Mouse (Mus musculus): ENCODE data around the gene Flnb.

Gene Flnb

DNA sequence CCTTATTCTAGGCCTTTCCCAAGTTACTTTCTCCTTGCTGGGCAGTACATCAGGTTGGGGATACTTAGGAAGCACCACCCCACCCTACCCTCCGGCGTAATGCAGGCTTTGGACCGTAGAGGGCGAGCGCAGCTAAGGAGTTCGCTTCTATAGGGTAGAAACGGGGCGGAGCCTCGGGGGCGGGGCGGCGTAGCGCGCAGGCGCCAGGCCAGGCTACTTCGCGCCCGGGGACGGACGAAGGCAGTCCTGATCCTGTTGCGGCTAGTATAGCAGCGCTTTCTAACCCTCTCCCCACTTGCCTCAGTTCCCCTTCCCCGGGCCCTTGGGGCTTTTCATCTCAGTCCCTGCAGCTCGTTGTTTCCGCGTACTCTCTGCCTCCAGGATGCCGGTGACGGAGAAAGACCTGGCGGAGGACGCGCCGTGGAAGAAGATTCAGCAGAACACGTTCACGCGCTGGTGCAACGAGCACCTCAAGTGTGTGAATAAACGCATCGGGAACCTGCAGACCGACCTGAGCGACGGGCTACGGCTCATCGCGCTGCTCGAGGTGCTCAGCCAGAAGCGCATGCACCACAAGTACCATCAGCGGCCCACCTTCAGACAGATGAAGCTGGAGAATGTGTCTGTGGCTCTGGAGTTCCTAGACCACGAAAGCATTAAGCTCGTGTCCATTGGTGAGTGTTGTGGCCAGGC lies at the start of gene Flnb:
Flnb (plus strand) TSS at position 188 of the 693 bp plus-strand sequence.
- peak; percentile 16 for DNase-seq (ENCODE audit: low read depth, low spot score)

DNA sequence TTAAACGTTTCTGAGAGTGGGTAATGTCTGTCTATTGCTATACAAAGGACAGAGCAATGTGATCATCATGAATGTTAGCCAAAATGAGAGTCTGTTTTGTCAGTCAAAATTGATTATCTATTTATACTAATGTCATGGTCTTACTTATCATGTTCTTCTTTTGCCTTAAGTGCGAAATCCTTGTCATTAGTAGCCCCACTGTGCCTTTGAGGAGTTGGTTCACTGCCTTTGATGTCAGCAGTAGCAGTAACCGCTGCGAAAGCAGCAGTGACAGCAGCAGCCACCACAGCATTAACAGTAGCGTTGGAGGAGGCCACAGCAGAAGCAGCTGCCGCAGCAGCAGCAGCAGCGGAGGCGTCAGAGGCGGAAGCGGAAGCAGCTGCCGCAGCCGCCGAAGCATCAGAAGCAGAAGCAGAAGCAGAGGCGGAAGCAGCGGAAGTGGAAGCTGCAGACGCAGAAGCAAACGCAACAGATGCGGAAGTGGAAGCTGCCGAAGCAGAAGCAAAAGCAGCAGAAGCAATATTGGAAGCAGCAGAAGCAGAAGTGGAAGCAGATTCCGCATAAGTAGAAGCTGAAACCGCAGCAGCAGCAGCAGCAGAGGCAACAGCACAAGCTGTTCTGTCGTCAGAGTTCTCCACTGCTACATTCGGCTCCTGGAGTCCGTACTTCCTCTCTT lies 43.9 kb upstream of the Flnb start:
- no peak for DNase-seq (ENCODE audit: low read depth, low spot score)

DNA sequence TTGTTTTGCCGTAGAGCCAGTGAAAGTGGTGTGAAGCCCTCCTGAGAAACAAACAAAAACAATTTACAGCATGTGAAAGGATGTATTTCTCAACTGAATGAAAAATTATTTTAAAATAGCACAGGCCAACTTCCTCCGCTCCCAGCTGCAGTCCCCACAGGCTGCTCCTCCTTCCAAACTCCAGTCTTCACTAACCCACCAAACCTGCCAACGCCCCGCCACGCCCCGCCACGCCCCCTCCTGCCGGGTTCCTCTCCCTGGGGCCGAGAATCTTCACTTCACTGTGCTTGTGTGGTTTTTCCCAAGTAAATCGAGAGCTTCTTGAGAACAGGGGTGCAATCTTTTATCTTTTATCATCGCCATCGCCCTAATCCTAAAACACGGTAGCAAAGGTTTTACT lies 31.7 kb upstream of the Flnb start:
- no peak for DNase-seq (ENCODE audit: low read depth, low spot score)

DNA sequence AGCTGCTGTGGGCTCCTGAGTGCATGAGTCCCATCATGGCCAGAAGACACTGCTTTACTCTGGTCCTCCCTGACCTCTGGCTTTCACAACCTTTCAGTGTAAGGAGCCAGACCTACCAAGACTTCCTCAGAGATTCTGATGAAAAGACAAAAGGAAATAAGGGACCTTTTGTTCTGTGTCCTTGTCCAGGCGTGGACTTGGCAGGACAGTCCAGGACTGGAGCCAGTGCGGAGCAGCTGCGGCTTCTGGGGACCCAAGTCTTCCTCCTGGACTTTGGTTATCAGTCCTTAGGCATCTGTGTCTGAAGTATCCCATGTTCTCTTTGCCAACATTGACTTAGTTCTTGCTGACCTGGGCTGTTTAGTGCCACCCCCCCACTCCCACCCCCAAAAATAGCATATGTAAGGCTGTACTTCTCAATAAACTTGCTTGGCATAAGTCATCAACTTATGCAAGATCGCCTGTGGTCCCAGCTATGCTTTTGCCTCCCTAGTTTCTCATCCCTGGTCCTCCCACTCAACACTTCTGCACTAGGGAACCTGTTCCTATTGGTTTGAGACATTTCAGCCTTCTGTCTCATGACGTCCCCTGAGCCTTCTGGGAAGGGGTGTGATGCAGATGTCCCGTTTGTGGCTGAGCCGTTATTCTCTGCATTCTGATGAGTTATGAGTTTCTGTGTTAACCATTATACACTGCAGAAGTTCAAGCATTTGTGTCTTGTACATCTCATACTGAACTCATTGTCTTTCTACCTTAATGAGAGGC lies 28.3 kb upstream of the Flnb start:
- no peak for DNase-seq (ENCODE audit: low read depth, low spot score)

DNA sequence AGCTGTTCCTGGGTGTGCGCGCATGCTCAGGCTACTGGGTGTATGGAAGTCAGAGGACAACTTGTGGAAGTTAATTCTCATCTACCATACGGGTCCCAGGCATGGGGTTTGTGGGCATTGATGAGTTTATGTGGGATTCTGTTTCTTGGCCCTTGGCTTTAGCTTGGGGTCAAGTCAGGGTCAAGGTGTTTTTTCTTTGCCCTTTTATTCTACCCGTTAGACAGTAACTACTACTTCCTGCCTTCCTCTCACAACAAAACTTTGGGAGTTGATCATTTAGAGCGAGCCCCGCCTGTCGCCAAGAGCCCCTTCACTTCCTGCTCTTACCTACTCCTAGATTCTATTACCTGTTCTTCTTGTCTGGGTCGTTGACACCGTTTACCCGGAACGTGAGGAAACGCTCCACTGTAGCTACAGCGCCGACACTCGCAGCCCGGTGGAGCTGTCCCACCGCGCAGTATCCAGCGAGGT lies 26.7 kb upstream of the Flnb start:
- no peak for DNase-seq (ENCODE audit: low read depth, low spot score)

DNA sequence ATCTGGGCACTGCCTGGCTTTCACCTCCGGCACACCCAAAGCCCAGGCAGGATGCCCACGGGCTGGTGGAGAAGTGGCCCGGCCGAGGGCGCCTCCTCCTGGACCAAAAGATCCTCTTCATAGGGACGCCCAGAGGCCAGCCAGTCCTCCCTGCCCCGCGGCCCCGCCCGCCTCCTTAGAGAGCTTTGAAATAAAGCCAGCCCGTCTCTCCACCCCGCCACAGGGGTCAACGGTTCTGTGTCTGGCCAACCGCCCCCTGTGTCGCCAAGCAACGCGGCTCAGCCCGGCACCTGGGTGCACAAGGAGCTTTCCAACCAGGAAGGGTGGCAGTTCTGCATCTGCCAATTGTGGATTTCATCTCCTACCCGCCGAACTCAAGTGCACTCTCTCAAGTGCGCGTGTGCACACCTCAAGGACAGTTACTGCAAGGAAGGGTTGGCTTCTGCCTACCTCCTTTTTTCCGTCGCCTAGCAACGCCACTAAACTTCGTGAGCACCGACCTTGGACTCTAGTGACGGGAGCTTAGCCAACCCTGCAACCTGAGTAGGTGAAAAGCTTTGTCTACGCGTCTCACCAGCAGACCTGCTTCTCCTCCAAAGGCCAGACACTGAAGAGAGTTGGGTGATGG lies 26.1 kb upstream of the Flnb start, which contains the start of gene Gm26661:
Gm26661 (plus strand) TSS at position 56 of the 628 bp plus-strand sequence.
- no peak for DNase-seq (ENCODE audit: low read depth, low spot score)

DNA sequence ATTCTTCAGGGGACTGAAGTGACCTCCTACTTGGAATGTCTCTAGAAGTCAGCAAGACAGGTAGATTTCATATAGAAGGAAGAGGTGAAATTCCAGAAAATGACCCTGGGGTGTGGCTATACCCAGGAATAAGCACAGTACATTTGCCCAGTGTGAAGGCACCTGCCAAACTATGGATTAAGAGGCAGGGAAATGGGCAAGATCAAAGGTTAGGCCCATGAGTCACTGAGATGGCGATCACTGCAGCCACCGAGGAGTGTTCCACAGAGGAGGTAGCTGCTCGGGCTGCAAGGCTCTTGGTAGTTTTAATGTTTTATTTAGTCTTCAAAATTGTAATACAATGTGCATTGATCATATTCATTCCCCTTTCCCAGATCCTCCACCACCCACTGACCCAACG lies 21.8 kb upstream of the Flnb start:
- DNase-seq (ENCODE audit: low read depth, low spot score), result no peak

DNA sequence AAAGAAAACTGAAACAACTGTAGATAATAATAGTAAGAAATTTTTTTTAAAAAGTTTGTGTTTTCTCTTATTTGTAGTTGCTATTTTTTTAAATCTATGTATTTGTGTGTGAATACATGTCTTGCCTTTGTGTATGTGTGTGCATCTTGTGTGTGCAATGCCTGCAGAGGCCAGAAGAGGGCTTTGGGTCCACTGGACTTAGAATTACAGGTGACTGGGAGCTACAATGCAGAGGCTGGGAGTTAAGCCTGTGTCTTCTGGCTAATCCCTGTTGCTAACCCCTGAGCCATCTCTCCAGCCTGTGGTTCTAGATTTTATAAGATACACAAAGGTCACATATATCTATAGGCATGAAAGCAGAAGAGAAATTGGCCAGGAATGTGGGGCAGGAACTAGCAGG lies 17.1 kb upstream of the Flnb start:
- no peak for DNase-seq (ENCODE audit: low read depth, low spot score)

DNA sequence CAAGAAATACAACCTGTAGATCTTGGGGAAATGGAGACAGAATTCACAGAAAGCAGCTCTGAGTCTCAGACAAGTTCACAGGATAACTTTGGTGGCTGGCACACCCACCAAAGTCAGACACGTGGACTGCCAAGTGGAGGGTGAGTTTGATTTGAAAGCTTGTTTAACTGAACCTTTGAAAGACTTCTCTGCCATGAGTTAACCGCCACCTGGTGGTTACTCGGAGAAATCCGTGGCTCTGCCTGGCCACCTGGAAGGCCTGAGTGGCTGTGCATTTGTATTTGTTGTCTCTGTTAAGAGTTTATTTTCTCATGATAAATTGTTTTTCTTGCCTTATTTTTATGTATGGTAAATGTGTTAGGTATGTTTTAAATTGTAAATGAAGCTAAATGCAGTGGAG lies 15.9 kb upstream of the Flnb start:
- DNase-seq (ENCODE audit: low read depth, low spot score), result no peak

DNA sequence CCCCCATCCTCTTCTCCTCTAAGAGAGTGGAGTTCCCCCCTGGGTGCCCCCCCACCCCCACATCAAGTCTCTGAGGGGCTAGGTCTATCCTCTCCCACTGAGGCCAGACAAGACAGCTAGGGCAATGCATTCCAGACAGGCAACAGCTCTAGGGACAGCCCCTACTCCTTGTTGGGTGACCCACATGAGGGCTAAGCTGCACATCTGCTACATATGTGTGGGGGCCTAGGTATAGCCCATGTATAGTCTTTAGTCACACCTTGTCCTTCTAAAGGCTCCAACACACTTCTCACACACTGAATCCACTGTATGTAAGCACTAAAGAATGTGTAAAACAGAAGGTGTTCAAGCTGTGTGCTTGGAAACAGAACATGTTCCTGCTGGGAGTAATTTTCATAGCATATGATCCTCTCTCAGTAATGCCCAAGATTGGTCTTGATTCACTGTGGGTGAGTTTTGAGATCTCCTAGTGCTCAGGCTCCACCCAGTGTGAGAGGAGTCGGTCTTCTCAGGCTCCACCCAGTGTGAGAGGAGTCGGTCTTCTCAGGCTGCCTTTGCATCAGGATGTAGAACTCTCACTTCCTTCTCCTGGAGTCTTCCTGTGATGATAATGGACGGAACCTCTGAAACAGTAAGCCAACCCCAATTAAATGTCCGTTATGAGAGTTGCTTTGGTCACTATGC lies 13.7 kb upstream of the Flnb start:
- DNase-seq (ENCODE audit: low read depth, low spot score), result no peak

DNA sequence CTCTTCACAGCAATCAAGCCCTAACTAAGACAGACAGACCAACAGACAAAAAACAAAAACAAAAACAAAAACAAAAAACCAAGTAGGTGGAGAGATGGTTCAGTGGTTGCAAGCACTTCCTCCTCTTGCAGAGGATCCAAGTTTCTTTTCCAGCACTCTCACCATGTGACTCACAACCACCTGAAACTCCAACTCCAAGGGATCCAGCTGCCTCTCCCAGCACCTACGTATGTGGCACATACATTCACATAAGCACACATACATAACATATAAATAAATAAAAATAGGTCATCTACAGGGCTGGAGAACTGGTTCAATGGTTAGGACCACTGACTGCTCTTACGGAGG lies 13.2 kb upstream of the Flnb start:
- DNase-seq (ENCODE audit: low read depth, low spot score), result no peak

DNA sequence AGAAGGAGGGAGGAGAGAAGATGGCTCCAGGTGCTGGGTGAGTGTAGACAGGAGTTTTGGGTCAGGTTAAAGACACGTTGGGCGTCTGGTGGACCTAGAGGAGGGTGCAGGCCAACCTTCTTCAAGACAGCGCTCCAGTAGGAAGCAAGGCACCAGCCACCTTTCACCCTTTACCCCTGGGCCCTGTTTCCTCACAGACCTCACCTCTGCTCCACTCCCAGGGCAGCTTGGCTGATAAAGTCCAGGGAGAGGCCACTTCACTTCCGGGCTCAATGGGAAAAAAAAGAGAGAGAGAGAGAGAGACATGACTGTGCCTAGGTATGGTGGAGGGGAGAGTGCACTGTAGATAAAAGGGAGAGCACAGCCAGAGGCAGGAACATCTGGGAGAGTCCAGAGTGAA lies 10.0 kb upstream of the Flnb start:
- DNase-seq (ENCODE audit: low read depth, low spot score), result no peak

DNA sequence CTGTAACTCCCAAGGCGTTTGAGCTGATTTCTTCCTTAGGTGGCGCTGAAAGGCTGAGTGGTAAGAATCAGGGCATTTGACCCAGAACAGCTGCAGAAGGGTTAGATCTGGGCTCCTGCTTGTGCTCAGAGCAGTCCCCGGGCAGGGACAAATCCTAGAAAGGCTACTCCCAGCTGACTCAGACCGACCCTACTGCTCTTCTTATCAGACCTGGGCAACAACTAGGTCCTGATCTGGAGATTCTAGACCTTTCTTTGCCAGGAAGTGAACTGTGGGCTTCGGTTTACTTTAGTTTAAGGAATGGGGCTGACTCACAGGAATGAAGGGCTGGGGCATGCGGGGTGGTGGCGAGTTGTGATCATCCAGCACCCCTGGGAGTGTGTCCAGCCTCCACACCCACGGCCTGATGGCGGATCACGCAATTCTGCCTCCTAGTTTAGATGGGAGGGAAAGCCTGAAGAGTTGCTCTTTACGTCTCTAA lies 9.2 kb upstream of the Flnb start:
- DNase-seq (ENCODE audit: low read depth, low spot score), result no peak

DNA sequence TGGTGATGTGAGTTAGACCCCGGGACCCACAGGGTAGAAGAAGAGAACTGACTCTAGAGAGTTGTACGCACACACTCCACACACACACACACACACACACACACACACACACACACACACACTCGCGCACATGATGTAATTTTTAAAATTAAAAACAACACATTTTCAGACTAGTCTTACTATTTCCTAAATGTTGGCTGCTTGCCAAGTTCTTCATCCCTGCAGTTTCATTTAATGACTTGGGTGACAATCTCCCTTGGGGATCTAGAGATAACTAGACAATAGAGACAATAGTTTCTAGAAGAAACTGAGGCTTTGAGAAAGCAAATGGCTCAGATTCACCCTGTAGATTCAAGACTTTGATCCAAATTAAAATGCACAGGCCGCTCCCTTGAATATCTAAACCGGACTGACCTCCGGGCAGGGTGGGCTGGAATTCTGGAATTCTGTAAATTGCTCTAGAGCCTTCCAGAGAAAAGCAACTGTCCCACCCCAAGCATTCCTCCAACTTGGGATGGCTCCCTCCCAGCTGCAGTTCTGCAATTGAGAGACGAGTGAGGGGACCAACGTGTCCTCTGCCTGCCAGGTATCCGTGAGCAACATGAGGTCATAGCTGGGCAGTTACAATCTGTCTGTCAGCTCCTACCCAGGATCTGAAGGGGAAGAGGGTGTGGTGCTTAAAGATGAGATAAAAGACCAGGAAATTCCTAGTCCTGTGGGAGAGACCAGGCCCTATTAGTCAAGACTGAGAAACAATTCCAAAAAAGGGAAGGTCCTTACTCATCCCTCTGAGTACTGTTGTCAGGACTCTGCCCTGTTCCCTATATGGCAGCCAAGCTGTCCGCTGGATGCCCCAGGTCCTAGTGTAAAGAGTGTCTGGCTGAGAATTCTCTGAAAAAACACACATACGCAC lies 8.5 kb upstream of the Flnb start:
- DNase-seq (ENCODE audit: low read depth, low spot score), result no peak

DNA sequence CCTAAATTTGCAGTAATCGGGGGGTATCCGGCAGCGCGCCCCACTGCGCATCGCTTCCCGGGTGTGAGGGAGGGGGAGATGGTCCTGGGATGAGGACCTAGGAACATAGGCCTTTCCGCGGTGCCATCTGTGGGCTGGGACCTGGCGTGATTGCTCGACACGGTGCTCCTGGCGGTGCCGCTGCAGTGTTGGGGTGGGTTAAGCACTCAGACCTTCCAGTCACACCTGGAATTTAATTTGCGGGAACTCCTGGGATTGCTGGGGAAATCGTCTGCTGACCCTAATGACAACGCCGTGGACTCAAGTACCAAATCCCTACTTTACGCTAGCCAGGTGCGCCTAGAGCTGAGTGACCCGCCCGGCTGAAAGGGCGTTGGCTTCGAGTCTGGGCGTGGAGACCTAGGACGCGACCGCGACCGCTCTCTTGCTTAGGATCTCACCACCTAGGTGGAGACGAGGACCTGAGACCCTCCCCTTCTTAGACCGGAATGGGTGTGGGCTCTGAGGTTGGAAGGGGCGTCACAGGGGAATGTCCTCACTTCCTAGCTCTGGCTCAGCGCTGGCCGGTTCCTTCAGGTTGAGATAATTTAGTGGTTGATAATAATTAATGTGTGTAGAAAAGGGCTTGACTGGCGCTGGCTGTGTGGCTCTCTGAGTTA lies 835 bp downstream of the Flnb start:
- no peak for DNase-seq (ENCODE audit: low read depth, low spot score)

DNA sequence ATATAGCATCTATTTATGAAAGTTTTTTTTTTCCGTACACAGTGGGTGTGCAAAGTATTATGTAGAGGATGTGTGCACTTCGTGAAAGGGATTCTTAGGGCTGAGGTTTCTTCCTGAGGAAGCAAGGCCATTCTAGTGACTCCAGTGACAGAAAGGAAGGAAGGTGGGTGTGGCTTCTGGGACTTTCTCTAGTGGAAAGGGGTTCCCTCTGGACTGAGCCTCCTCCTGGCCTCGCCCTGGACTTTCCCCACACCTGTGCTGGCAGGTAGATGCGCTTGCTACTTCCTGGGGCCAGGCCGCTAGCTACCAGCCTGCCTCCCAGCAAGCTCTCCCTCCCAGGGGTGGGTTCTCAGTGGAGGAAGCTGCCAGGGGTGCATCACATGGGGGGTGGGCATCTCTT lies 1.7 kb downstream of the Flnb start:
- no peak for DNase-seq (ENCODE audit: low read depth, low spot score)

DNA sequence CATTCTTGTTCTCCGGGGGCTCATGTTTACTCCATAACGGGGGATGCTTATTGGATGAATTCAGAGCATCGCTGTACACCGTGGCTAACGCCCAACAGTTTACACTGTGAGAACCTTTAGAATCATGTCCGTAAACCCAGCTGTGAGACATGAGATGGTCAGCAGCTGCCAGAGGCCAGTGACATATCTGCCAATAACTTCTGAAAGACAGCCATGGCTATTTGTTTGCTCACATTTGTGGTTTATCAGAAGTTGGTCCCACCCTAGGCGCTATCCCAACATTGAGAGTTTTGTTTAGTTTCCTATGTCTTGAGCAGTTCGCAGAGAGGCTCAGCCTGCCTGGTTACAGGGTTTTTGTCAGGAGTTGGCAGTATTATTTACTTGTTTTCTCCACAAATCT lies 3.6 kb downstream of the Flnb start:
- DNase-seq (ENCODE audit: low read depth, low spot score), result no peak

DNA sequence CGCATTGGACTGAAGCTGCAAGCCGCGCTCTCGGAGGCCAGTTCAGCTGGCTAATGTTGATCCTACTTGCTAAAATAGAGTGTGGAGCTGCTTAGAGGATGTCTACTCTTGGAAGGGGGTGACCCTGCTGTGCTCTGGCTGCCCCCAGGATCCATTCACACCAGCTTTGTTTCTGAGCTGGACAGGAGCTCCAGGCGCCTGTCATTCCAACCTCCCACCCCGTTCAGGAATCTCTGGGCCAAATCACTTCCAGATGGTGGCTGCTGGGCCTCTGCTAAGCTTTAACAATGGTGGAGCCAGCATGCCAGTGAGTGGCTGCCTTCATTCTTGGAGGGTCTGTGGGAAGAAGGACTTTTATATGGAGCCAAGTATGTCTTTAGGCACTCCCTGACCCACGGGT lies 4.9 kb downstream of the Flnb start:
- no peak for DNase-seq (ENCODE audit: low read depth, low spot score)

DNA sequence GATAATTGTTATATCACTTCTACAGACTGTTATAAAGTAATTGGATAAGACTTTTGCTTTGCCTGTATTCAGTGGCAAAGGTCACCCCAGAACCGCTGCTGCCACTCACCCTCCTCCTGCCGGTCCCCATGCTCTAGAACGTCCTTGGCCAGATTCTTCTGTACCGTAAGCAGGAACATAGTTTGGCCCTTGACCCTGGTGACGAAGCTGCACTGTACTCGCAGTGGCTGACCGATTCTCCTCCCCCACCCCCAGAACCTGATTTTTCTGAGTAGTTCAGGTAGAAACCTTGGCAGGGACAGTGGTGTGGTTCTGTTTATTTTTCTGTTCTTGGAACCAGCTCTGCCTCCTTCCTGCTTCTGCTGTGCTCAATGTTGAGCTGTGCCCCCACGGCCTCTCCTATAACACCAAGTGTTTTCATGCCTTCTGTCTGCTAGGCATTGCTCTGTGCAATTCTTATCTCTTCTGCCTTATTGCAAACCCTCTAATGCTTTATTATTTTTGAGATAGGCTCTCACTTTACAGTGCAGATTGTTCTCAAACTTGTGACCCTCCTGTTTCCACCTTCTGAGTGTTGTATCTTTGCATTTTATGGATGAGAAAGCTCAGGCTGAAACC lies 7.0 kb downstream of the Flnb start:
- DNase-seq (ENCODE audit: low read depth, low spot score), result no peak

Data from c-Kit-negative CD71-positive TER-119-positive erythroid progenitor cells, embryonic 14.5 days (primary cell).